ENCODE assay signal across 23 mouse cellular contexts in the genomic region with DNA sequence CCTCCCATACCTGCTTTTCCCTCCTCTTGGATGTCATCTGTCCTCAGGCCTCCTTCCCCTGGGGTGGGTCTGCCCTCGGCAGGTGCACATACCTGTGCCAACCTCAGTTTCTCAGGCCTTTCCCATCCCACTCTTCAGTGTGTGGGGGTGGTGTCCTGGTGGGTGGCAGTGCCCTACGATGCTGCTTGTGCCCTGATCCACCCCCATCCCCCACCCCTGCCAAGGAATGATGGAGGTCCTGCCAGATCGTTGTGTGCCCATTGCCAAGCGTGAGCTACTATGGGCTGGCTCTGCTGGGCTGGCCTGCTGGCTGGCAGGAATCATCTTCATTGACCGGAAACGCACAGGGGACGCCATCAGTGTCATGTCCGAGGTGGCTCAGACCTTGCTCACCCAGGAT.
"Had no signal": no experiment of that assay in that cellular context is flagged by ENCODE, and none has a peak within 500 bp of the region (broad histone marks: within the 10 kb centered on the region; RNA-seq: fewer than 3 reads in every experiment).

No protein-coding gene starts in this region.

- H3K27ac ChIP-seq: kidney, postnatal 0 days; left cerebral cortex, adult 2 months; limb, embryonic 13.5 days; liver, embryonic 12.5 days; liver, embryonic 15.5 days; lung, embryonic 15.5 days; midbrain, embryonic 10.5 days; midbrain, embryonic 15.5 days; neural tube, embryonic 13.5 days; stomach, embryonic 15.5 days had no signal

- H3K9me3 ChIP-seq: limb, embryonic 13.5 days; liver, embryonic 12.5 days; liver, embryonic 15.5 days; lung, embryonic 15.5 days; megakaryocyte, embryonic 14.5 days; midbrain, embryonic 10.5 days; midbrain, embryonic 15.5 days; neural tube, embryonic 13.5 days; stomach, embryonic 15.5 days had no signal

- H3K27me3 ChIP-seq: limb, embryonic 13.5 days; liver, embryonic 12.5 days; liver, embryonic 15.5 days; lung, embryonic 15.5 days; megakaryocyte, embryonic 14.5 days; midbrain, embryonic 15.5 days; neural tube, embryonic 13.5 days; stomach, embryonic 15.5 days had no signal

- DNase-seq: kidney, adult 18-20 months; kidney, postnatal 36 days; layer of hippocampus, postnatal 36 days; liver; lung, adult 18-20 months; lung, postnatal 10 days; lung, postnatal 36 days; retina, postnatal 1 day; right cerebral cortex, postnatal 25 days; spleen, adult 18-20 months; thymus, adult 18-20 months; thymus, postnatal 36 days had no signal

- H3K4me3 ChIP-seq: left cerebral cortex, adult 2 months; limb, embryonic 13.5 days; liver, embryonic 12.5 days; liver, embryonic 15.5 days; lung, embryonic 15.5 days; megakaryocyte, embryonic 14.5 days; midbrain, embryonic 15.5 days; neural tube, embryonic 13.5 days; stomach, embryonic 15.5 days had no signal
